Mouse (Mus musculus): ENCODE measurements around the gene Mlc1.

Mlc1 gene

DNA sequence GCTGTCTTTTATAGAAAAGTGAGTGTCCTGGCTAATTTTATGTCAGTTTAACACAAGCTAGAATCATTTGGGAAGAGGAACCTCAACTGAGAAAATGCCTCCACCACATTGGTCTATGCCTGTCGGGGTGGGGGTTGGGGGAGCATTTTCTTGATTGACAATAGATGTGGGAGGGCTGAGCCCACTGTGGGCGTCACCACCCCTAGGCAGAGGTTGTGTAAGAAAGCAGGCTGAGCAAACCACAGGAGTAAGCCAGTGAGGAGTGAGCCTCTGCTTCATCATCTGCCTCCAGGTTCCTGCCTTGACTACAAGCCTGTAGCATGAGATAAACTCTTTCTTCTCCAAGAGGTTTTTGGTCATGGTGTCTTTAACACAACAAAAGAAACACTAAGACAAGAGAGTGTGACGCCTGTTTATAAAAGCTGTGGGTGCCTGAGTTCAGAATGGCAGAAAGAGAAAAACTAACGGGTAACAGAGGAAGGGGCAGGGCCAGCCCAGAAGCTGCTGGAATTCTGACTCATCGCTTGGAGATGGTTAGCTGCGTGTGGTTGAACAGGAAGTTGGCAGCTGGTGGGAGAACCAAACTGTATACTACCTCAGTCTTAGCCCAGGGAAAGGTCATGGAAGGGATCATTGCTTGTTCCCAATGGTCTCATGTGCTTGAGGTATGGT lies 42.1 kb downstream of the Mlc1 start:
- peak; percentile 71 for DNase-seq (ENCODE audit: low read depth)

GRCm38 (mm10) chr15:88934141-88934540 lies 44.7 kb downstream of the Mlc1 start:
- peak; percentile 61 for DNase-seq (ENCODE audit: low read depth)

- DNase-seq (ENCODE audit: low read depth), result no peak
These were observed 46.1 kb downstream of the Mlc1 start for GRCm38 (mm10) chr15:88932667-88933066.

- peak; percentile 74 for DNase-seq (ENCODE audit: low read depth)
These were observed 56.9 kb downstream of the Mlc1 start for GRCm38 (mm10) chr15:88921992-88922310.

GRCm38 (mm10) chr15:88921131-88921991 lies 57.4 kb downstream of the Mlc1 start:
- DNase-seq (ENCODE audit: low read depth), result peak; percentile 94

DNA sequence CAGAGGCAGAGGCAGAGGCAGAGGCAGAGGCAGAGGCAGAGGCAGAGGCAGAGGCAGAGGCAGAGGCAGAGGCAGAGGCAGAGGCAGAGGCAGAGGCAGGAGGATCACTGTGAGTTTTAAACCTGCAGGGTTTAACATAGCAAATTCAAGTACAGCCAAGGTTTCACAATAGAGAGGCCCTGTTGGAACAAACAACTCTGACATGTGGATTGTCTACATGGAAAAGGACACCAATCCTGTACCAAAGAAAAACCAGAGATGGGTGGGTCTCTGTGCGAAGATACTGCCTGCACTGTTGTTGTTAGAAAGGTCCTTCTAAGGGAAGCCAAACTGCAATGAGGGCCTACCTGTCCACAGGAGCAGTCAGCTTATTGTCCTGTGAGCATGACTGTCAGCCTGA lies 58.7 kb downstream of the Mlc1 start:
- DNase-seq (ENCODE audit: low read depth), result no peak

DNA sequence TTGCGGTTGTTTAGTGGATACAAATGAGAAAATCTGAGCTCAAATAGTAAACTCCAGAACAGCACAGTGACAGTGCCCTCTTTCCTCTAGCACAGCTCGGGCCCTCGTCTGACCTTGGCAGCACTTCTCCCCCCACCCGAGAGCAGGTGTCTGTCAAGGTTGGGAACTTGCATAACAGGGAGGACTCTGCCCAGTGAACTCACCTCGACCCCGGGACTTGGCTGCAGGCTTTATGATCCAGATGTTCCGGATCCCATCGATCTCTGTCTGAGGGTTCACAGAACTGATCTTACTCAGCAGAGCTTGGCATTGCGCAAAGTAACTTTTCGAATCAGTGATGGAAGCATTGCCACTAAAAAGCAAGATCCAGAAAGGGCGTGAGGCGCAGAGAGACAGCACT lies 59.5 kb downstream of the Mlc1 start:
- DNase-seq (ENCODE audit: low read depth), result peak; percentile 56

DNA sequence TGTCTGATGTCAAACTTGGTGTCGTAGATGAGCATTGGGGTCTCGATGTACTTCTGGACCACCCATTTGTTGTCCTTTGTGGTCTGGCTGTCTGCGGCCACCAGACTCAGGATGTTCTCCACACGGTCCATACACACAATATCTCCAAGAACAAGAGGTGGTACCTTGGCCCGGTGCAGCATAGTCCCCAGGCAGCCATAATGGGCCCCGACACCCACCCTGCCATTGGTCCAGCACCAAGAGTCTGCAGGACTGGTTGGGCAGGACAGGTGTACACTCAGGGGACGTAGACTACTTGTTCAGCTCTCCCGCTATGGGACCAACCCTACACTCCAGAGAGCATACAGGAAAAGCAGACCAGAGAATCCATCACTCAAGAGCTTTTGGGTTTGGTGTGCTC lies 61.7 kb downstream of the Mlc1 start:
- DNase-seq (ENCODE audit: low read depth), result no peak

- DNase-seq (ENCODE audit: low read depth), result no peak
These were observed 62.4 kb downstream of the Mlc1 start for GRCm38 (mm10) chr15:88916366-88916765.

GRCm38 (mm10) chr15:88915046-88915445 lies 63.8 kb downstream of the Mlc1 start:
- DNase-seq (ENCODE audit: low read depth), result no peak

DNA sequence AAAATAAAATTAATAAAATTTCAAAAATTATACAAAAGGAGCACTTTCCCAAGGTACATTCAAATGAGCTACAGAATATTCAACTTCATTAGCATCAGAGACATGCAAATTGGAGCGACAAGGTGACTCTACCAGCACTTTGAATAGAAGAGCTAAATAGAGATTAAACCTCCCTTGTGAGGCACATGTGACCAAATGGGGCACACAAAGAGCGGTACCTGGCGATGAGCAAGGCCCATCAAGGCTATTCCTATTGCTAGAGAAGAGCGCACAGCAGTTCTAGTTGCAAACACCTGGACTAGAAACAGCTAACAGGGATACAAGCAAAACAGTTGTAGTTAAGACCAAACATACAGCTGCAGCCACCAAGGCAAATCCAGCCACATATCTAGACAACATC lies 72.5 kb downstream of the Mlc1 start:
- DNase-seq (ENCODE audit: low read depth), result no peak

All from NIH3T3 (cell line).